Mouse (Mus musculus) neural tube, embryonic 14.5 days (tissue): ENCODE measurements around the gene Adamts9. TPM values are rescaled to one million over a fixed set of nuclear protein-coding genes. Genes with fewer than 3 reads are reported as not detected.

Source experiments
- ATAC-seq: fragments of 200-750 bp; cut with Nextera tagmentation; 2 replicates; pipeline ENCODE4 v1.8.0; 2017; ENCODE audit warnings: low read depth, mild to moderate bottlenecking, moderate TSS enrichment, moderate library complexity
- H3K27ac ChIP-seq: fragments of 300-500 bp; sonication (generic); 2 replicates; pipeline ENCODE4 v1.5.1; 2014; ENCODE audit warnings: low read depth, mild to moderate bottlenecking, control low read depth, low read length, moderate library complexity, mixed read lengths
- H3K27me3 ChIP-seq: fragments of 300-500 bp; sonication (generic); 2 replicates; pipeline ENCODE4 v1.6.1; 2014; ENCODE audit warnings: low read length; ENCODE audit not compliant: control insufficient read depth, insufficient read depth
- H3K36me3 ChIP-seq: fragments of 300-500 bp; sonication (generic); 2 replicates; pipeline ENCODE4 v1.6.1; 2014; ENCODE audit warnings: low read length, mixed read lengths; ENCODE audit not compliant: control insufficient read depth, insufficient read depth
- H3K4me1 ChIP-seq: fragments of 300-500 bp; sonication (generic); 2 replicates; pipeline ENCODE4 v1.6.1; 2014; ENCODE audit warnings: low read length; ENCODE audit not compliant: control insufficient read depth, insufficient read depth
- H3K4me2 ChIP-seq: fragments of 300-500 bp; sonication (generic); 2 replicates; pipeline ENCODE4 v1.6.1; 2014; ENCODE audit warnings: mild to moderate bottlenecking, low read depth, low read length, control low read depth
- H3K4me3 ChIP-seq: fragments of 300-500 bp; sonication (generic); 2 replicates; pipeline ENCODE4 v1.5.1; 2014; ENCODE audit warnings: low read depth, low read length, control low read depth, mixed read lengths
- H3K9ac ChIP-seq: fragments of 300-500 bp; sonication (generic); replicated peaks from 2 replicates; pipeline ENCODE4 v1.6.1; 2014; ENCODE audit warnings: low read depth, mild to moderate bottlenecking, control low read depth, low read length, mixed read lengths
- H3K9me3 ChIP-seq: fragments of 300-500 bp; sonication (generic); 2 replicates; pipeline ENCODE4 v1.6.1; 2016; ENCODE audit warnings: low read length; ENCODE audit not compliant: control insufficient read depth
- WGBS: fragments of 180-500 bp; shearing (Covaris S2); extraction: QIAGEN DNeasy Blood & Tissue Kit; methylation state at CpG from one replicate; pipeline ENCODE4 v1.1.7; 2014; 5-methylcytosine and 5-hydroxymethylcytosine counted together
- polyA plus RNA-seq: library from polyadenylated mRNA; unstranded; fragments of >200 nt; fragmentation: Nextera tagmentation; extraction: Ambion mirVana; gene quantifications from 2 replicates; pipeline ENCODE4 v1.2.1, GENCODE M21; 2014

Gene Adamts9
- polyA plus RNA-seq, 1 experiment from 2014 or later, result 1.5 TPM

- 52% methylated on average over 5 of the region's 5 CpGs for WGBS
- Histone ChIP-seq H3K4me3 (no peak overlapping the region), H3K4me2 (no peak overlapping the region), H3K9me3 (no peaks in the 10 kb centered on the region), H3K27me3 (no peaks in the 10 kb centered on the region), H3K27ac (no peak overlapping the region), H3K4me1 (no peaks in the 10 kb centered on the region), H3K9ac (no peak overlapping the region), H3K36me3 (no peaks in the 10 kb centered on the region)
- no peak for ATAC-seq
These were observed 115.9 kb downstream of the Adamts9 start for GRCm38 (mm10) chr6:92827360-92827759.

GRCm38 (mm10) chr6:92826561-92826960, 116.7 kb downstream of the Adamts9 start:
- H3K4me1 ChIP-seq, result no peaks in the 10 kb centered on the region
- H3K36me3 ChIP-seq, result no peaks in the 10 kb centered on the region
- H3K9ac ChIP-seq, result no peak overlapping the region
- H3K4me3 ChIP-seq, result no peak overlapping the region
- H3K27ac ChIP-seq, result no peak overlapping the region
- H3K9me3 ChIP-seq, result no peaks in the 10 kb centered on the region
- H3K4me2 ChIP-seq, result no peak overlapping the region
- ATAC-seq, result no peak
- H3K27me3 ChIP-seq, result no peaks in the 10 kb centered on the region
- WGBS, result 84% methylated on average over 5 of the region's 5 CpGs

- Histone ChIP-seq H3K4me3 (no peak overlapping the region), H3K27ac (no peak overlapping the region), H3K4me2 (no peak overlapping the region), H3K36me3 (no peaks in the 10 kb centered on the region), H3K4me1 (no peaks in the 10 kb centered on the region), H3K9me3 (no peaks in the 10 kb centered on the region), H3K27me3 (no peaks in the 10 kb centered on the region), H3K9ac (no peak overlapping the region)
- ATAC-seq, result no peak
- 71% methylated on average over 7 of the region's 7 CpGs for WGBS
These were observed 119.3 kb downstream of the Adamts9 start for GRCm38 (mm10) chr6:92823991-92824390.

- no peak for ATAC-seq
- Histone ChIP-seq H3K4me3 (no peak overlapping the region), H3K27me3 (no peaks in the 10 kb centered on the region), H3K4me1 (no peaks in the 10 kb centered on the region), H3K36me3 (no peaks in the 10 kb centered on the region), H3K4me2 (no peak overlapping the region), H3K27ac (no peak overlapping the region), H3K9ac (no peak overlapping the region), H3K9me3 (no peaks in the 10 kb centered on the region)
- 31% methylated on average over 6 of the region's 6 CpGs for WGBS
These were observed 121.3 kb downstream of the Adamts9 start for GRCm38 (mm10) chr6:92822006-92822405.

- WGBS, result 15% methylated on average over 5 of the region's 5 CpGs
- ATAC-seq, result no peak
- H3K4me1 ChIP-seq, result no peaks in the 10 kb centered on the region; the same call in 1 of the 2 replicates
- H3K27me3 ChIP-seq, result no peaks in the 10 kb centered on the region
- no peaks in the 10 kb centered on the region for H3K9me3 ChIP-seq
- H3K27ac ChIP-seq, result no peak overlapping the region
- no peaks in the 10 kb centered on the region for H3K36me3 ChIP-seq
- no peak overlapping the region for H3K4me2 ChIP-seq
- H3K9ac ChIP-seq, result no peak overlapping the region
- no peak overlapping the region for H3K4me3 ChIP-seq
These were observed 121.7 kb downstream of the Adamts9 start for GRCm38 (mm10) chr6:92821606-92822005.

GRCm38 (mm10) chr6:92817661-92818060, 125.6 kb downstream of the Adamts9 start:
- Histone ChIP-seq H3K36me3 (no peaks in the 10 kb centered on the region), H3K4me3 (no peak overlapping the region), H3K4me1 (no peaks in the 10 kb centered on the region; the same call in 1 of the 2 replicates), H3K9ac (no peak overlapping the region), H3K27ac (no peak overlapping the region), H3K4me2 (no peak overlapping the region), H3K27me3 (no peaks in the 10 kb centered on the region), H3K9me3 (no peaks in the 10 kb centered on the region)
- WGBS, result 22% methylated on average over 8 of the region's 8 CpGs
- ATAC-seq, result no peak

GRCm38 (mm10) chr6:92816311-92816751, 127.0 kb downstream of the Adamts9 start, which contains the start of gene A730049H05Rik:
A730049H05Rik (plus strand) TSS chr6:92816478.
- Histone ChIP-seq H3K4me1 (no peaks in the 10 kb centered on the region; the same call in 1 of the 2 replicates), H3K9me3 (no peaks in the 10 kb centered on the region), H3K36me3 (no peaks in the 10 kb centered on the region), H3K27me3 (no peaks in the 10 kb centered on the region), H3K4me3 (no peak within 1 kb of the TSS), H3K4me2 (peak within 1 kb of the TSS; percentile 21; the same call in 1 of the 2 replicates), H3K27ac (no peak within 1 kb of the TSS), H3K9ac (no peak within 1 kb of the TSS)
- peak; percentile 54; the same call in 1 of the 2 replicates for ATAC-seq
- WGBS, result 4% methylated on average over 8 of the region's 8 CpGs

GRCm38 (mm10) chr6:92812702-92813370, 130.5 kb downstream of the Adamts9 start:
- H3K4me3 ChIP-seq, result no peak overlapping the region
- H3K27me3 ChIP-seq, result no peaks in the 10 kb centered on the region
- ATAC-seq, result no peak
- no peaks in the 10 kb centered on the region for H3K36me3 ChIP-seq
- 56% methylated on average over 2 of the region's 2 CpGs for WGBS
- H3K9me3 ChIP-seq, result no peaks in the 10 kb centered on the region
- no peak overlapping the region for H3K27ac ChIP-seq
- no peak overlapping the region for H3K9ac ChIP-seq
- H3K4me2 ChIP-seq, result no peak overlapping the region
- no peaks in the 10 kb centered on the region; the same call in 1 of the 2 replicates for H3K4me1 ChIP-seq

- Histone ChIP-seq H3K4me1 (no peaks in the 10 kb centered on the region), H3K9ac (no peak overlapping the region), H3K4me3 (no peak overlapping the region), H3K4me2 (no peak overlapping the region), H3K9me3 (no peaks in the 10 kb centered on the region), H3K27me3 (no peaks in the 10 kb centered on the region), H3K27ac (no peak overlapping the region), H3K36me3 (no peaks in the 10 kb centered on the region)
- no peak for ATAC-seq
These were observed 131.7 kb downstream of the Adamts9 start for GRCm38 (mm10) chr6:92811566-92811965.
